Mouse (Mus musculus): ENCODE results near the gene Ap2a1.
"Not testable (repeated sequence)": the region's sequence is repeated elsewhere in the genome, so short reads cannot be mapped to it uniquely, and the experiment has no call there.

The Ap2a1 gene

GRCm38 (mm10) chr7:44893197-44893596 lies 36.1 kb downstream of the Ap2a1 start:
- DNase-seq, result peak; percentile 26

GRCm38 (mm10) chr7:44892276-44892921 lies 36.9 kb downstream of the Ap2a1 start, which contains the start of gene Med25:
TSS of gene Med25 (minus strand) at chr7:44892712.
- DNase-seq, result peak; percentile 95

- DNase-seq, result peak; percentile 16
Observed at GRCm38 (mm10) chr7:44891611-44892010, 37.7 kb downstream of the Ap2a1 start.

- DNase-seq, result peak; percentile 50
Observed at GRCm38 (mm10) chr7:44890737-44891136, 38.6 kb downstream of the Ap2a1 start.

GRCm38 (mm10) chr7:44890180-44890579 lies 39.1 kb downstream of the Ap2a1 start:
- DNase-seq, result peak; percentile 49

- DNase-seq, result peak; percentile 26
Observed at GRCm38 (mm10) chr7:44888256-44889105, 40.8 kb downstream of the Ap2a1 start.

GRCm38 (mm10) chr7:44886964-44887363 lies 42.3 kb downstream of the Ap2a1 start:
- no peak for DNase-seq

- DNase-seq, result no peak
Observed at GRCm38 (mm10) chr7:44884637-44885036, 44.7 kb downstream of the Ap2a1 start.

GRCm38 (mm10) chr7:44883036-44883435 lies 46.3 kb downstream of the Ap2a1 start:
- no peak for DNase-seq

GRCm38 (mm10) chr7:44877833-44878232 lies 51.5 kb downstream of the Ap2a1 start:
- no peak for DNase-seq

- not testable (repeated sequence) for DNase-seq
Observed at GRCm38 (mm10) chr7:44871774-44872173, 57.5 kb downstream of the Ap2a1 start.

- no peak for DNase-seq
Observed at GRCm38 (mm10) chr7:44871181-44871580, 58.1 kb downstream of the Ap2a1 start.

GRCm38 (mm10) chr7:44870614-44871013 lies 58.7 kb downstream of the Ap2a1 start:
- DNase-seq, result no peak

- DNase-seq, result peak; percentile 95
Observed at GRCm38 (mm10) chr7:44869697-44870528, 59.4 kb downstream of the Ap2a1 start, which contains the start of gene Ptov1. TSS of gene Ptov1 (minus strand) at chr7:44869788.

- DNase-seq, result peak; percentile 88
Observed at GRCm38 (mm10) chr7:44868919-44869696, 60.2 kb downstream of the Ap2a1 start.

- peak; percentile 55 for DNase-seq
Observed at GRCm38 (mm10) chr7:44868465-44868864, 60.8 kb downstream of the Ap2a1 start.

GRCm38 (mm10) chr7:44867802-44868201 lies 61.5 kb downstream of the Ap2a1 start:
- no peak for DNase-seq

- DNase-seq, result no peak
Observed at GRCm38 (mm10) chr7:44867010-44867702, 62.1 kb downstream of the Ap2a1 start.

- DNase-seq, result peak; percentile 81
Observed at GRCm38 (mm10) chr7:44866276-44867009, 62.9 kb downstream of the Ap2a1 start.

Data from kidney, postnatal 10 days (tissue).